Mouse (Mus musculus) midbrain, postnatal 0 days (tissue): ENCODE data around the gene Jpt1. TPM values are rescaled to one million over a fixed set of nuclear protein-coding genes. Genes with fewer than 3 reads are reported as not detected.

Experiments used
- ATAC-seq: fragments of 200-750 bp; cut with Nextera tagmentation; 2 replicates; pipeline ENCODE4 v1.8.0; 2017; ENCODE audit warnings: moderate number of reproducible peaks, mild to moderate bottlenecking, moderate TSS enrichment, moderate library complexity; ENCODE audit not compliant: low FRiP score
- DNase-seq: peaks from one replicate; pipeline ENCODE4 v3.0.0-alpha.2; 2015; ENCODE audit warnings: low spot score
- H3K27ac ChIP-seq: fragments of 300-500 bp; sonication (generic); 2 replicates; pipeline ENCODE4 v1.5.1; 2014; ENCODE audit warnings: low read depth, mild to moderate bottlenecking, low read length, mixed read lengths
- H3K27me3 ChIP-seq: fragments of 300-500 bp; sonication (generic); 2 replicates; pipeline ENCODE4 v1.6.1; 2014; ENCODE audit warnings: low read length, control low read depth, mixed read lengths; ENCODE audit not compliant: insufficient read depth
- H3K36me3 ChIP-seq: fragments of 300-500 bp; sonication (generic); 2 replicates; pipeline ENCODE4 v1.6.1; 2014; ENCODE audit warnings: low read length, control low read depth, mixed read lengths; ENCODE audit not compliant: insufficient read depth
- H3K4me1 ChIP-seq: fragments of 300-500 bp; sonication (generic); 2 replicates; pipeline ENCODE4 v1.6.1; 2014; ENCODE audit warnings: mild to moderate bottlenecking, control low read depth, antibody characterized with exemption, low read length, mixed read lengths; ENCODE audit not compliant: insufficient read depth
- H3K4me2 ChIP-seq: fragments of 300-500 bp; sonication (generic); 2 replicates; pipeline ENCODE4 v1.6.1; 2014; ENCODE audit warnings: low read depth, mild to moderate bottlenecking, low read length, mixed read lengths; ENCODE audit not compliant: poor library complexity, severe bottlenecking
- H3K4me3 ChIP-seq: fragments of 300-500 bp; sonication (generic); 2 replicates; pipeline ENCODE4 v1.5.1; 2014; ENCODE audit warnings: low read depth, mild to moderate bottlenecking, low read length, moderate library complexity
- H3K9ac ChIP-seq: fragments of 300-500 bp; sonication (generic); replicated peaks from 2 replicates; pipeline ENCODE4 v1.6.1; 2014; ENCODE audit warnings: mild to moderate bottlenecking, low read length, moderate library complexity, mixed read lengths; ENCODE audit not compliant: poor library complexity, severe bottlenecking
- H3K9me3 ChIP-seq: fragments of 300-500 bp; sonication (generic); 2 replicates; pipeline ENCODE4 v1.6.1; 2016; ENCODE audit warnings: low read length, control low read depth
- CTCF ChIP-seq: IDR thresholded peaks from 2 replicates; pipeline ENCODE4 v1.5.1; 2016; ENCODE audit warnings: antibody characterized with exemption, mild to moderate bottlenecking
- WGBS: fragments of 180-500 bp; shearing (Covaris S2); extraction: QIAGEN DNeasy Blood & Tissue Kit; methylation state at CpG from one replicate; pipeline ENCODE4 v1.1.7; 2014; 5-methylcytosine and 5-hydroxymethylcytosine counted together
- polyA plus RNA-seq: library from polyadenylated mRNA; unstranded; fragments of >200 nt; fragmentation: Nextera tagmentation; extraction: Ambion mirVana; gene quantifications from 2 replicates; pipeline ENCODE4 v1.2.1, GENCODE M21; 2015
- total RNA-seq: library from RNA; depleted of rRNA; stranded (reverse); fragments of >200 nt; gene quantifications from 2 replicates; pipeline ENCODE4 v1.2.3, GENCODE M21; 2014

The Jpt1 gene
- total and polyA plus RNA-seq, 2 experiments from 2014 or later, result 744 to 1,259 TPM

DNA sequence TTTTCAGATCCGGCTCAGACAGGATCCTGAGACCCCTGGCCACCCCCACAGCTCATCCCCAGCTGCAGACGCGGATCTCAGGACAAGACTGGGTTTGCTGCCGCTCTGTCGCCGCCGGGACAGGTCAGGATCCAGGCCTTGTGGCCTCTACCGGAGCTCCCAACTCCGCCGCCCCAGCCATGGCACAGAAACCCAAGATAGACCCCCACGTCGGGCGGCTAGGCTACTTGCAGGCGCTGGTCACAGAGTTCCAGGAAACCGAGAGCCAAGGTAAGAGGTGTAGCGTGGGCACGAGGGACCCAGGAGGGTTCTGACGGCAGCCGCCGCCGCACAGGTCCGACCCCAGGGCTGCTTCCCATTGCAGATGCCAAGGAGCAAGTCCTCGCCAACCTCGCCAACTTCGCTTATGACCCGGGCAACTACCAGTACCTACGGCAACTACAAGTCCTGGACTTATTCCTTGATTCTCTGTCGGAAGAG is 38.4 kb downstream of the Jpt1 start:
- Histone ChIP-seq H3K27me3 (no peaks in the 10 kb centered on the region), H3K4me3 (peak overlapping the region; percentile 83), H3K4me1 (peaks cover 5% of the 10 kb centered on the region; the same call in 1 of the 2 replicates), H3K9ac (peak overlapping the region; percentile 86), H3K9me3 (no peaks in the 10 kb centered on the region), H3K4me2 (peak overlapping the region; percentile 87), H3K36me3 (no peaks in the 10 kb centered on the region), H3K27ac (peak overlapping the region; percentile 84)
- no peak for TF ChIP-seq CTCF
- DNase-seq (no peak), ATAC-seq (peak; percentile 14)
- WGBS, result 2% methylated on average over 28 of the region's 28 CpGs

DNA sequence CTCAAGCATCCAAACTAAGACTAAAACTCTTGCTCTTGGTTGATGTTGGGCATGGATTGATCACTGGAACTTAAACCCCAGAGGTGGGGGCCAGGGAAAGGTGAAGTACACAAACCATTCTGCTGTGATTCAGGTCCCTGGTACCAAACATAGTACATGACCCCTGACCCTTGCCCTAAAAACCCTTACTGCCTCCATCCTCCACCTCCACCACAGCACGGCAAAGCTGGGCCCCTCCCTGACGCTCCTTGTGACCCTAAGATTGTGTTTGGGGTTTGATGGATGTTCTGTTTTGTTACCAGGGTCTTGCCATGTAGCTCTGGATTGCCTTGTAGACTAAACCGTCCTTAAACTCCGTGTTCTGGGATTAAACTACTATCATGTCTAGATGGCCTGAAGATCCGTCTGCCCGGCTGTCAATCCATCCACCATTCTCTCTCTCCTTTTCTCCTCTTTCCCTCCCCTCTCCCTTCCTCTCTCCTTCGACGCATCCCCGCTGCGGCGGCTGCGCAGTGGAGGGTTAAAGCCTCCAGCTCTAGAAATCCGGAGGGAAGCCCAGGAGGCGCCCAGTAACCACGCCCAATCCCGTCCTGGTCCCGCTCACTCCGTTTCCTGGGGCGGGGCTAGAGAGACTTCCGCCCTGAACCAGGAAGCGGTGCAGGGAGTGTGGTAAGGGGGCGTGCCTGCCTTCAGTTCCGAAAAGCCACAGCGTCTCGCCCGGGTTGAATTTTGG is 39.0 kb downstream of the Jpt1 start, which contains the start of gene Armc7:
Gene Armc7, plus strand, starts transcription at position 643 of the 733 bp plus-strand sequence.
- peak; percentile 94 for ATAC-seq
- Histone ChIP-seq H3K36me3 (no peaks in the 10 kb centered on the region), H3K9me3 (no peaks in the 10 kb centered on the region), H3K4me3 (peak within 1 kb of the TSS; percentile 83), H3K27ac (peak within 1 kb of the TSS; percentile 84), H3K9ac (peak within 1 kb of the TSS; percentile 86), H3K4me2 (peak within 1 kb of the TSS; percentile 87), H3K4me1 (peaks cover 5% of the 10 kb centered on the region; the same call in 1 of the 2 replicates), H3K27me3 (no peaks in the 10 kb centered on the region)
- peak; percentile 97 for DNase-seq
- under 1% methylated on average over 26 of the region's 26 CpGs for WGBS
- TF ChIP-seq CTCF, result peak; percentile 20; the same call in 1 of the 2 replicates

DNA sequence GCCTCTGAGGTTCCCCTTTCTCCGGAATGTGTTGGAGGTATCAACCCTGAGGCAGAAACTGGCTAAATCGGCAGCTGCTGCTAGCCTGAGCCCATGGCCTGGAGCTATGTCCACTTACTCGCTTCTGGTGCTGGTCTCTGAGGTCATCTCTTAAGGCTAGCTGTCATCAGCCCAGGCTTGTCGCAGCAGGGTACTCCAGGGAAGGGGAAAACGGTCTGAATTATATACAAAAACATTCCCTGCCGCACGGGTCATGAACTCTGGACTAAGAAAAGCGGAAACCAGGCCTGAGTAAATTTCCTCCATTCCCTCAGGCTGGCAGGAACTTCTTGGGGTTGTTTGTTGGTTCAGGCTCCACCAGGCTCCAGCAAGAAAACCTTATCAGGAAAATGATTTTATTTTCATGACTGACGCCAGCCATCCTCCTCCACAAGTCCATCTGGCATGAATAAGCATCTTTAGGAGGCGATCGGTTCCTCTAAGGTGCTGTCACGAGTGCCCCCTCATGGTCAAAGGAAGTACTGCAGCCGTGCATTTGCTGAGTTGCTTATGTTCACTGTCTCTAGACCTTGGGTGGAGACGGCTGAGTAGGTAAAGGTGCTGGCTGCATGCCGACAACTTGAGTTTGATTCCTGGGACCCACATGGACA is 40.4 kb downstream of the Jpt1 start:
- Histone ChIP-seq H3K27ac (peak overlapping the region; percentile 26; the same call in 1 of the 2 replicates), H3K36me3 (no peaks in the 10 kb centered on the region), H3K4me3 (no peak overlapping the region), H3K4me1 (peaks cover 5% of the 10 kb centered on the region; the same call in 1 of the 2 replicates), H3K27me3 (no peaks in the 10 kb centered on the region), H3K9ac (no peak overlapping the region), H3K9me3 (no peaks in the 10 kb centered on the region), H3K4me2 (no peak overlapping the region)
- peak; percentile 99 for TF ChIP-seq CTCF
- no peak for ATAC-seq
- peak; percentile 95 for DNase-seq
- WGBS, result 24% methylated on average over 15 of the region's 15 CpGs

DNA sequence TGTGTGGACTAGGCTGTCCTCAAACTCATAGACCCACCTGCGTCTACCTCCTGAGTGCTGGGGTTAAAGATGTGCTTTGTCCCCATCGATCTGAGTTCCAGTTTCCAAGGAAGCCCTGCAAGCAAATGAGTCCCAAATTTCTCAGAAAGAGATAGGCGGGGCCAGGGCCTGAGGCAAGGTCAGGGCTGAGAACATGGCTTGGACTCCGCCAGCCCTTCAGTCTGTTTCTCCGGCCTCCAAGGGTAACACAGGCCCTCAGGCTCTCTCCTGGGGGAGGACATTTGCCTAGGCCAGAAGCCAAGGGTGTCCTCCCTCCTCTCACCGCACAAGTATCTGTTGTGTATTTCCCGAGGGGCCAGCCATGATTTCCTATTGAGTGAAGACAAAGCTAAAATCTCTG is 42.0 kb downstream of the Jpt1 start:
- no peak for TF ChIP-seq CTCF
- H3K27me3 ChIP-seq, result no peaks in the 10 kb centered on the region
- H3K4me1 ChIP-seq, result peaks cover 5% of the 10 kb centered on the region; the same call in 1 of the 2 replicates
- 84% methylated on average over 7 of the region's 7 CpGs for WGBS
- no peak overlapping the region for H3K4me3 ChIP-seq
- ATAC-seq, result no peak
- H3K4me2 ChIP-seq, result no peak overlapping the region
- H3K9me3 ChIP-seq, result no peaks in the 10 kb centered on the region
- H3K9ac ChIP-seq, result no peak overlapping the region
- no peaks in the 10 kb centered on the region for H3K36me3 ChIP-seq
- no peak overlapping the region for H3K27ac ChIP-seq
- DNase-seq, result no peak

DNA sequence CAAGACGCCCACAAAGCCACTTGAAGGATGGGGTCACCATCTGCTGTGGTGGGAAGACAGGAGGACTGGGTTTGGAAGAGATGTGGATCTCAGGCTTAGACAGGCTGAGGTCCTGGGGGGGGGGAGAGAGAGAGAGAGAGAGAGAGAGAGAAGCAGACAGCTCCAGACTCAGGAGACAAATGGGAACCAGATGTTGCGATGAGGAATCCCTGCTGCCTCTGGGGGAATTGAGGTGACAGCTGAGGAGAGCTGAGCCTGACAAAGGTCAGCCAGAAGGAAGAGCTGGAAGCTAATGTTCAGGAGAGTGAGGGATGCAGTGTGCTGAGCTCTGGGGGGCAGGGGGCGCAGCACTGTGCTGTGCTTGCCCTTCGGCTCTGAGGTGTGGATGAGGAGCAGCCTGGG is 47.0 kb downstream of the Jpt1 start:
- H3K9me3 ChIP-seq, result no peaks in the 10 kb centered on the region
- no peak overlapping the region for H3K4me3 ChIP-seq
- no peaks in the 10 kb centered on the region for H3K36me3 ChIP-seq
- TF ChIP-seq CTCF, result no peak
- WGBS, result 69% methylated on average over 4 of the region's 4 CpGs
- H3K9ac ChIP-seq, result no peak overlapping the region
- H3K4me2 ChIP-seq, result no peak overlapping the region
- DNase-seq (no peak), ATAC-seq (no peak)
- H3K4me1 ChIP-seq, result no peaks in the 10 kb centered on the region
- H3K27ac ChIP-seq, result no peak overlapping the region
- no peaks in the 10 kb centered on the region for H3K27me3 ChIP-seq

DNA sequence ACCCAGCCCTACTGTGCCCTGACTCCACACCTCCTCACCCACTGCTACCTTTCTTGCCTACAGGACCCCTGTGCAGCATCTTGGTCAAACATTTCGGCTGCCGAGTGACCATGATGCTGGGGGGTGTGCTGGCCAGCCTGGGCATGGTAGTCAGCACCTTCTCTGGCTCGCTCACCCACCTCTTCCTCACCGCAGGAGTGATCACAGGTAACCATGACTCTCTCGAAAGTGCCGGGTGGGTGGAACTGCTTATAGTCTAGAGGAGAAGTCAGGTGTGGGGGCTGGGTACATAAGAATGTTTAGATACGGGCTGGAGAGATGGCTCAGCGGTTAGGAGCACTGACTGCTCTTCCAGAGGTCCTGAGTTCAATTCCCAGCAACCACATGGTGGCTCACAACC is 49.3 kb downstream of the Jpt1 start:
- Histone ChIP-seq H3K4me2 (no peak overlapping the region), H3K27me3 (no peaks in the 10 kb centered on the region), H3K9ac (no peak overlapping the region), H3K4me3 (no peak overlapping the region), H3K9me3 (no peaks in the 10 kb centered on the region), H3K27ac (no peak overlapping the region), H3K4me1 (no peaks in the 10 kb centered on the region), H3K36me3 (no peaks in the 10 kb centered on the region)
- 90% methylated on average over 8 of the region's 8 CpGs for WGBS
- DNase-seq (no peak), ATAC-seq (no peak)
- no peak for TF ChIP-seq CTCF
